Mouse (Mus musculus) testis, adult 2 months (tissue): ENCODE data around the gene N4bp3.
"Not testable (repeated sequence)": the region's sequence is repeated elsewhere in the genome, so short reads cannot be mapped to it uniquely, and the experiment has no call there.

Experiments
- CTCF ChIP-seq: fragments of 200-500 bp; IDR thresholded peaks from 2 replicates; pipeline ENCODE4 v1.5.1; 2012; ENCODE audit warnings: low read depth, mild to moderate bottlenecking, inconsistent platforms, low read length, moderate library complexity; ENCODE audit not compliant: control insufficient read depth, insufficient read depth, insufficient replicate concordance
- POLR2A ChIP-seq: fragments of 200-500 bp; IDR thresholded peaks from 2 replicates; pipeline ENCODE4 v1.6.1; 2012; ENCODE audit warnings: low read depth, mild to moderate bottlenecking, inconsistent platforms, low read length, moderate library complexity; ENCODE audit not compliant: control insufficient read depth

DNA sequence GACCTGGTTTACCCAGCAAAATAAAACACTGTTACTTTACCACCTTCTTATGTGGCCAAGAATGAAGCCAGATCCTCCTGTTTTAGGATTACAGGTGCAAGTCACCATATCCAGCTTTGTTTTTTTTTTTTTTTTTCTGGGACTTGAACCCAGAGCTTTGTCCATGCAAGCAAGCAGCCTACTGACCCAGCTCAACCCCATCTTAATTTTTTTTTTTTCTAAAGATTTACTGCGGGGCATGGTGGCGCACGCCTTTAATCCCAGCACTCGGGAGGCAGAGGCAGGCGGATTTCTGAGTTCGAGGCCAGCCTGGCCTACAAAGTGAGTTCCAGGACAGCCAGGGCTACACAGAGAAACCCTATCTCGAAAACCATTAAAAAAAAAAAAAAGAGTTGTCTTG is 34.5 kb downstream of the N4bp3 start:
- TF ChIP-seq POLR2A, CTCF: not testable (repeated sequence)
